Mouse (Mus musculus) layer of hippocampus, adult 11-12 months (tissue): ENCODE data around the gene Sik3.

Experiments
- DNase-seq: peaks from one replicate; pipeline ENCODE4 v3.0.0; 2022; ENCODE audit warnings: low spot score

Gene Sik3

DNA sequence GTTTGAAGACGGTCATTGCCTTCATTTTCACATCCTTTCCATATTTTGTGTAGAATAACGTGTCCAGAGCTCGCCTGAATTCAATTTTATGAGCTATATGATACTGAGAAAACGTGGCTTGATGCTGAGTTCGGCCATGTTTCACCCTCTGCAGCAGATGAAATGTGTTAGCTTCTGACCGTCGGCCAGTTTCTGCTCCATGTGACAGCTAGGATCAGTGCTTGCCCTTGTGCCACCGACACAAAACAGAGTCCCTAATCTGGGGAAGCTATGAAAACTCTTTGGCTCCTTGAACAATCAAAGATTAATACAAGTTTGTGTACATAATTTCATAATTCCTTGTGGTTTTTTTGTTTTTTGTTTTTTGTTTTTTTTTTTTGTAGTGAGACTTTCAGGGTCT, 178.6 kb downstream of the Sik3 start:
- no peak for DNase-seq

GRCm38 (mm10) chr9:46191644-46192043, 179.0 kb downstream of the Sik3 start:
- peak; percentile 33 for DNase-seq

GRCm38 (mm10) chr9:46192642-46193041, 180.0 kb downstream of the Sik3 start:
- no peak for DNase-seq

DNA sequence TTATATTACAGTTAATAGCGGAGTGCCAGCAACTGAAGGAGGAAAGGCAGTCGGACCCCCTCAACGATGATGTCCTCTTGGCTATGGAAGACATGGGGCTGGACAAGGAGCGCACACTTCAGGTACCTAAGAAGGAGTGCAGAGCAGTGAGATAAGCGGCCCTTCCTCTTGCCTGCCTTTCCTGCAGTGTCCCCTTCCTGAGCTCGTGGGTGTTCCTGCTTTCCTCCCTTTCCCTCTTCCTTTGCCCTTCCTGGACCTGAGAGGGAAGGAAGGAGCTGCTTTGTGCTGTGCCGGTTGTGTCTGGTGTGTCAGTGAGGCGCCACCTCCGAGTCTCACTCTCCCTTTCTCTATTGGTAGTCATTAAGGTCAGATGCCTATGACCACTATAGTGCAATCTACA, 182.2 kb downstream of the Sik3 start:
- DNase-seq = no peak

GRCm38 (mm10) chr9:46196699-46197169, 184.1 kb downstream of the Sik3 start:
- no peak for DNase-seq

GRCm38 (mm10) chr9:46198461-46198860, 185.8 kb downstream of the Sik3 start:
- peak; percentile 53 for DNase-seq

DNA sequence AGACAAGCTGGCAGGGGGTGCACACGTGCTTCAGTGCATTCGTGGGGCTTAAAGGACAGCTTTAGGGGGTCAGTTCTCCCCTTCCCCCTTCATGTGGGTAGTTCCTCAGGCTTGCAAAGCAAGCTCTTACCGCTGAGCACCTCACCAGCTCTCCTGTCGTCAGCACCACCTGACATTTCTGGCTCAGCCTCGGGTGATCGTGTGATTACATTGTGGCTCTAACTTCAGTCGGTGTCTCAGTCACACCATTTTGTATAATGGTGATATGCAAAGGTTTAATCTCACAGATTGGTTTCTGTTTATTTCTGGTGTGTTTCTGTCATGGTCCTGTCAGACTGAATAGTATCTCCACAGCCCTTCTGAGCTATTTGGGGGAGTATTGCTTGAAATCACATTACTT, 186.3 kb downstream of the Sik3 start:
- DNase-seq = no peak

DNA sequence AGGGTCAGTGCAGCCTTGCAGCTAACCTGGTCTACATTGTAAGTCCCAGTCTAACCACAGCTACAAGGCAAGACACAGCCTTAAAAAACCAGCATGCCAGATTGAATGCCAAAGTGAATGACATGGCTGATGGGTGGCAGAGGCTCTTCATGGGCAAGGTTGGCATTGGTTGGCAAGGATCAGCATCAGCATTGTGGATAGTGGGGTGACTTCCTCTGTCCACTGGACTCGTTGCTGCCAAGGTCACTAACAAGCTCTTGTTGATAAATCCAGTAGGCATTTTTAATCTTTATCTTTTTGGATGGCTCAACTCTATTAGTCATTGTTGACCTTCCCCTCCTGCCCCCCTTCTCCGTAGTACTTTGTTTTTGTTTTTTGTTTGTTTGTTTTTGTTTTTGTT, 187.0 kb downstream of the Sik3 start:
- DNase-seq = no peak

DNA sequence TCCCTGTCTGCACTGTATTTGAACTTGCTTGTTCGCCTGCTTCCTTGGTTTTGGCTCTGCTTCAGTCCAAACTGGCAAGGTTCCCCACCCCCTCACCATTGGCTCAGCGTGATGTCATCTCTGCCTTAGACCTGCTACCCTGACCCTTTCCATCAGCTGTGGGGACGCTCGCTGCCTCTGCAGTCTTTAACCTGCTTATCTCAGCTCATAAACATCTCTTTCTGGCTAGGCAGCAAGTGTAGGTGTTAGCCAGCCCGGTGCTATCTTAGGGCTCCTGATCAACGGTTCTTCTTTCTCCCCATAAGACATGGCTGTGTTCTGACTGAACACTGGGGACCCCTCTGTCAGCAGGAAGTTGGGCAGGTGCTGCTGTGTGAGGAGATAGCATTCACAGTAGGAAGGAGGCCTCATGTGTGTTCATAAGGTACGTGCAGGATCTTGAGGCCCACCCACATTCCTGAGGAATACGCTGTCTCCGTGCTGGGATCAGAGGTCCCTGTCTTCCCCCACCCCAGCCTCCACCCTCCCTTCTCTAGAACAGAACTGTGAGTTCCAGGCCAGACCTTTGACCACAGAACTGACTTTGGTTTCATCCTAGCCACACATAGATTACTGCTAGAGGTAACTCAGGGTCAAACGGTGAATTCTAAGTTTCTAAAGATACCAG, 194.3 kb downstream of the Sik3 start:
- no peak for DNase-seq

GRCm38 (mm10) chr9:46207501-46207869, 194.9 kb downstream of the Sik3 start:
- no peak for DNase-seq

- no peak for DNase-seq
These were observed 195.9 kb downstream of the Sik3 start for GRCm38 (mm10) chr9:46208401-46208974.

DNA sequence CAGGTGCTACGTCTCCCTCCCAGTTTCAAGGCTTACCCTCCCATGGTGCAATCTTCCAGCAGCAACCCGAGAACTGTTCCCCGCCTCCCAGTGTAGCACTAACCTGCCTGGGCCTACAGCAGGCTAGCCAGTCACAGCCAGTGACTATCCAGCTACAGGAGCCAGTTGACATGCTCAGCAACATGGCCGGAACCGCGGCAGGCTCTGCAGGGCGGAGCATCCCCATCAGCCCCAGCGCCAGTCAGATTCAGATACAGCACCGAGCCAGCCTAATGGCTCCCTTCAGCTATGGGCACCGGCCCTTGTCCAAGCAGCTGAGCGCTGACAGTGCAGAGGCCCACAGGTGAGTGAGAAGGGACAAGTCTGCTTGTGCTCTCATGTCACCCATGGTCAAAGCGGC, 197.9 kb downstream of the Sik3 start:
- no peak for DNase-seq

GRCm38 (mm10) chr9:46214276-46214675, 201.7 kb downstream of the Sik3 start:
- DNase-seq = no peak

GRCm38 (mm10) chr9:46214946-46215337, 202.3 kb downstream of the Sik3 start:
- no peak for DNase-seq

GRCm38 (mm10) chr9:46215338-46216322, 203.0 kb downstream of the Sik3 start:
- DNase-seq = peak; percentile 62

GRCm38 (mm10) chr9:46216744-46217470, 204.3 kb downstream of the Sik3 start:
- no peak for DNase-seq

DNA sequence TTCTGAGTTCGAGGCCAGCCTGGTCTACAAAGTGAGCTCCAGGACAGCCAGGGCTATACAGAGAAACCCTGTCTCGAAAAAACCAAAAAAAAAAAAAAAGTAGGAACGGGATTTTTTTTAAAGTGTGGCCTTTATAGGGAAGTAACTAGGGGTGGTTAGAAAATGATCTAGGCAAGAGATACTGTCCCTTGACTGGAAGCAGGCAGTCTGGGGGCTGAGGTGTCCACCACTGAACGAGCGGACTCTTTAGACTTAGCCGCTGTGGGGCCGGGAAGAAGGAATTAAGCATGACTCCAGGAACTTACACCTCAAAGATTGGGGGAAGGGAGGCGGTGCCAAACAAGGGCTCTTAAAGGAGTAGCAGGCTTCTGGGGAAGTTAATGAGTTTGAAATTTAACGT, 205.6 kb downstream of the Sik3 start:
- no peak for DNase-seq

DNA sequence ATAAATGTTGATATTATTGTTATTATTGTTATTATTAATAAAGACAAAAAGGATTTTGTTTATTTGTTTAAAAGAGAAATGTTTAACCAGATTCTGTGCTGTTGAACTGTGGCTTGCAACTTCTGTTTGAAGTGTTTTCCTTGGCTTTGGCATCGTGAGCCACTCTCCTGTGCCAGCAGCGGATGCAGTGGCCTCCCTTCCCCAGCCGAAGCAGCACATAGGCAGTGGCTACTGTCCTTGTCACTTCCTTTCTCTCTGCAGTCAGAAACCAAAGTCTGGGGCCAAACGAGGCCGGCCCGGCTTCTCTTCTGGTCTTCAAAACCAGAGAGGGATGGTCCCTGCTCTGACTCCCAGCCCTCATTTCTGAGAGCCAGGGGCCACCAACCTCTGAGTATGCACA, 210.5 kb downstream of the Sik3 start:
- DNase-seq = no peak

- no peak for DNase-seq
These were observed 211.5 kb downstream of the Sik3 start for GRCm38 (mm10) chr9:46224101-46224500.

DNA sequence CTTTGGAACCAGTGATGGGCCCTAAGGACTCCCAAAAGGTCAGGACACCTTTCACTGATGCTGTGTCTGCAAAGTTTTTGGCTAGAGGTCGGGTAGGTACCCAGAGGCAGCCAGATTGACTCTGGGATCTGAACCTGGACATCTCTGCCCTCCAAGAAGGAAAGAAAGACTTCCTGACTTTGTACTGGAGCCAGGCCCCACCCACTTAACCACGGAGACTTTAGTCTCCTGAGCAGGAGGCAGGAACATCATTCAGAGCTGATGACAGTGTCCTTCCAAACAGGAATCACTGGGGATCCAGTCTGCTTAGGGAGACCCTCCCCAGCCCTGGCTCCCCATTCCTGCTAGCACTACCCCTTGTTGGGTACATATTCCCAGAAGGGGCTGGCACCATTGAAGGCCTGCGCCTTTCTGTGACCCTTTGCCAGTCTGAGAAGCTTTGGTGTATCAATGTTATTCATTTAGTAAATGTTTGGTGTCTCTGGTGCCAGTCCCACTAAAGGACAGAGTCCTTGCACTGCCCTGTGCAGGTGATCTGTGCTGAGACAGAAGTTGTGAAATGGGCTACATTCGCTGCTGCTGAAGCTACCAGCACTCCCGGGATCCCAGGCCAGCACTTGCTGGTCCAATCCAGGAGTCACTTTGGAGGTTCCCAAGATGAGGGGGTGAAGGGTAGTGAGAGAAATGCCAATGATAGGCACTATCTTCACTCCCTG, 212.5 kb downstream of the Sik3 start:
- DNase-seq = no peak

DNA sequence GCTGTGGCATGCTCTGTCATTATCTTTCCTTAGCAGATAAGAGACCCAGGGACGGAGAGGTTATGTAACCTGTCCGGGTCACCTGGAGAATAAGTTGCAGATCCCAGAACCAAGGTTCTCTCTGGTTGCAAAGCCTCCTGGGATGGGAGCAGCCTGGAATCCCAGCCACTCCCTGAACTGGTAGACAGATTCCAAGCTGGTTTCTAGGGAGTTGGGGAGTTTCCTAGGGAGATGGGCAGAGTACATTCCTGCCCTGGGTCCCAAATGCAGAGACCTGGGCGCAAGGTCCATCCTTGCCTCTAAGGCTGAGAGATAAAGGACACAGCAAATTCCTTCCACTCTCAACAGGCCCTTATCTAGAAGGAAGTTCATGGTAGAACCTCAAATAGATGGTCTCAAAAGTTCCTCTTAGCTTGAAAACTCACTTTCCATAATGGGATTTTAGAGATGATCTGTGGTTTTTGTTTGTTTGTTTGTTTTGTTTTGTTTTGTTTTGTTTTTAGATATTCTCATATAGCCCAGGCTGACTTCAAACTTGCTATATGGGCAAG, 214.5 kb downstream of the Sik3 start:
- no peak for DNase-seq
